Mouse (Mus musculus) midbrain, embryonic 10.5 days (tissue): ENCODE data around the gene Slc38a10. TPM values are rescaled to one million over a fixed set of nuclear protein-coding genes. Genes with fewer than 3 reads are reported as not detected.

Source experiments
- DNase-seq: peaks from one replicate; pipeline ENCODE4 v3.0.0-alpha.2; 2017; ENCODE audit warnings: low spot score
- H3K27ac ChIP-seq: fragments of 300-500 bp; sonication (generic); replicated peaks from 2 replicates; pipeline ENCODE4 v1.5.1; 2016; ENCODE audit warnings: mild to moderate bottlenecking
- H3K27me3 ChIP-seq: fragments of 300-500 bp; sonication (generic); 2 replicates; pipeline ENCODE4 v1.6.1; 2016; ENCODE audit warnings: low read depth, mild to moderate bottlenecking; ENCODE audit not compliant: poor library complexity, severe bottlenecking
- H3K36me3 ChIP-seq: fragments of 300-500 bp; sonication (generic); 2 replicates; pipeline ENCODE4 v1.6.1; 2016; ENCODE audit warnings: mild to moderate bottlenecking, moderate library complexity
- H3K4me1 ChIP-seq: fragments of 300-500 bp; sonication (generic); 2 replicates; pipeline ENCODE4 v1.6.1; 2016
- H3K4me3 ChIP-seq: fragments of 300-500 bp; sonication (generic); 2 replicates; pipeline ENCODE4 v1.5.1; 2016; ENCODE audit warnings: mild to moderate bottlenecking, moderate library complexity
- H3K9me3 ChIP-seq: fragments of 300-500 bp; sonication (generic); replicated peaks from 2 replicates; pipeline ENCODE4 v1.6.1; 2016; ENCODE audit warnings: mild to moderate bottlenecking
- WGBS: fragments of 180-500 bp; shearing (Covaris S2); methylation state at CpG from one replicate; pipeline ENCODE4 v1.1.7; 2016; 5-methylcytosine and 5-hydroxymethylcytosine counted together
- polyA plus RNA-seq: library from polyadenylated mRNA; unstranded; fragments of >200 nt; fragmentation: Nextera tagmentation; extraction: Ambion mirVana; gene quantifications from 2 replicates; pipeline ENCODE4 v1.2.1, GENCODE M21; 2016

Slc38a10 gene
- polyA plus RNA-seq, 1 experiment from 2014 or later = 87.1 TPM

DNA sequence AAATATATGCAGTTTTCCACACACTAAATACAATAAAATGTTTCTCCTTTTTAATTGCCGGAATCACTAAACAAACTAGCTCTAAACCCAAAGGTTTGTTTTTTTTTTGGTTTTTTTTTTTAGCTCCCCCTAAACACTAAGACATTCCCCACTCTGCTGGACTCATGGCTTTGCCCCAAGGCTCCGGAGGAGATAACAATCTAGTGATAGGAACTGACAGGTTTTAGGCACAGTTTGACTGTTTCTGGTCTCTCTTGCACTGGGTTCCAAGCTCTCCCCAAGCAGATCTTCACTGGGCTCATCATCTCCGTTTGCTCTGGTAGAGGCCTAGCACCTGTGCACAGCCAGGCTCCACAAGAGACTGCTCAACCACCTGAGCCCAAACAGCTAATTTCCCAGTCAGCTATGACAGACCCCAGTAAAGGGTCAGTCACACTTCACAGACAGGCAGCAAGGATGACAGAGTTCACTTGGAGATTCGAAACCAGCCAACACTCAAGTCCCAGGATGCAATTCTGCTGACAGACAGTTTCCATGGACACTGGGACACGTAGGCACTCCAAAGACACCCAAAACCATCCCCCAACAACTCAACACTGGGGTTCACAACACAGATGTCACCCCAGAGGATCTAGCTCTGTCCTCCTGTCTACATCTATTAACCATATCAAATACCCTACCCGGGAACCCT is 1.5 kb downstream of the Slc38a10 start:
- DNase-seq = no peak
- WGBS = 56% methylated on average over 6 of the region's 6 CpGs
- Histone ChIP-seq H3K4me3 (peak overlapping the region; percentile 98), H3K27ac (peak overlapping the region; percentile 88), H3K9me3 (no peaks in the 10 kb centered on the region), H3K36me3 (0 out of 2 replicates have a peak, but pooled peaks cover 10% of the 10 kb centered on the region), H3K27me3 (no peaks in the 10 kb centered on the region), H3K4me1 (peaks cover 32% of the 10 kb centered on the region)

DNA sequence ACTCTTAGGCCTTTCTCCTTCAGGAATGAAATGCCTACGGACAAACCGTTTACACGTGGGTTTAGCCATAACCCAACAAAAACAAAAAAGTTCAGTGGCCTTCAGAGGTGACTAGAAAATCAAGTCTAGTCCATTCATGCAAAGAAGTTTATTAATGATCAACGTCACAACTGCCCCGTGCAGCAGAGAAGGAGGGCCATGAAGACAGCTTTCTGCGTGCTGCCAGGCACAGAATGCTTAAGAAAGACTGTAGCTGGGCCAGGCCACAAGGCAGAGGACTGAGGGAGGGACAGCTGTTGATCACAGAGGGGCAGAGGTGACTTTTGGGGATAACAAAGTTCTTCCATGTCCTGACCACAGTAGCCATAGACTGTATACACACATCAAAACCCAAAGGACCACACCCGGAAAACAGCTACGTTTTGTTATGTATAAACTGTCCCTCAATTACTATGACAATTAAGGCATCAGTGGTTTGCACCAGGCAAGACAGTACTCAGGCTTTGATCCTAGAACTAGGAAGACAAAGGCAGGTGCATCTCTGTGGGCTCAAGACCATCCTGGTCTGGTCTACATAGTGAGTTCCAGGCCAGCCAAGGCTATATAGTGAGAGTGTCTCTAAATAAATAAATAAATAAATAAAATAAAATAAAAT is 2.8 kb downstream of the Slc38a10 start:
- Histone ChIP-seq H3K4me3 (no peak overlapping the region), H3K9me3 (no peaks in the 10 kb centered on the region), H3K36me3 (peaks cover 20% of the 10 kb centered on the region), H3K4me1 (peaks cover 40% of the 10 kb centered on the region), H3K27me3 (no peaks in the 10 kb centered on the region), H3K27ac (no peak overlapping the region)
- DNase-seq = no peak
- 94% methylated on average over 8 of the region's 8 CpGs for WGBS

DNA sequence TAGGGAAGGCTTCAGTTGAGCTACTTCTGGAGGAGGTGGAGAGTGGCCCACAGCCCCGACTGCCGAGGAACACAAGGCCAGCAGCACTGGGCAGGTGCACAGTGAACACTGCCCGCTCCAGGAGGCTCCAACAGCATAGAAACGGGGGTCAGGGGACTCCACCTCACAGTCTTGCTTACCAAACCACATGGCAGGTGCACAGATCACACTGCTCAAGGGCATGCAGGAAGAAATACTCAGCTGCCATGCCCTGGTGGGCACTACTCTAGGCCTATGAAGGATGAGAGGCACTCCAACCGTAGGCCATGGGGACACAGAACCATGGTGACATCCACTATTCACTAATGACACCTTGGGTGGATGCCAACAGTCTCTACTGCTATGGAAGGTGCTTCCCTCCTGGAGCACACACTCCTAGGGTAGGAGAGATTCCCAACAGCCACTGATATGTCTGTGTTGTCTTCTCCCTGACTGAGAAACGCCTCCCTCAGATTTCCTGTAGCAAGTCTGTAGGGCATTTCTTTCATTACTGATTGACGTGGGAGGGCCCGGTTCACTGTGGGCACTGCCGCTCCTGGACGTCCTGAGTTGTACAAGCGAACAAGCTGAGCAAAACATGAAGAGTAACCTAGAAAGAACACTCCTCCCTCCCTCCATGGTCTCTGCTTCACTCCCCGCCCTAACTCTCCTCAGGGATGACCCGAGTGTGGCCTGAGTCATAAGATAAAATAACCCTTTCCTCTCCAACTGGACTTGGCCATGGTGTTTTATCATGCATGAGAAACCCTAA is 7.2 kb downstream of the Slc38a10 start:
- Histone ChIP-seq H3K27ac (0 out of 2 replicates have a peak overlapping the region, but pooled peaks have one; percentile 33), H3K4me3 (no peak overlapping the region), H3K9me3 (no peaks in the 10 kb centered on the region), H3K36me3 (peaks cover 40% of the 10 kb centered on the region), H3K4me1 (peaks cover 18% of the 10 kb centered on the region), H3K27me3 (no peaks in the 10 kb centered on the region)
- WGBS = 83% methylated on average over 13 of the region's 13 CpGs
- no peak for DNase-seq

DNA sequence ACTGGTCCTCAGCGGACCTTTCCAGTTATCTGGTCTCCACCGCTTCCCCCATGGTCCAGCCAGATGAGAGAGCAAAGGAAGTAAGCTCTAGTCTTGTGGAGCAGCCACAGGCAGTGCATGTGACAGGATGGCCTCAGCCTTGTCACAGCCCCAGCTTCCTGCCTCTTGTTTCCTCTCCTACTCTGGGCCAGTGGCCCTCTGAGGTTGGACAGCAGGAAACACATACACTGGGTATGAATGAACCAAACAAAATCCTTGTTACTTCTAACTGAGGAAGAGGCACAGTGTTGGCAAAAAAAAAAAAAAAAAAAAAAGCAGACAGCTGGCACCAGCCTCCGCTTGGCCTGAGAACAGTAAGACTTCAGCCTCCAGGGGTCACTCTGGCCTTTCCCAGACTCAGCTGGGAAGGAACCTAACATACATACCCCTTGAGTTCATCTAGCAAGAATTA is 8.5 kb downstream of the Slc38a10 start:
- no peaks in the 10 kb centered on the region for H3K9me3 ChIP-seq
- no peak for DNase-seq
- 82% methylated on average over 3 of the region's 3 CpGs for WGBS
- H3K27ac ChIP-seq = 0 out of 2 replicates have a peak overlapping the region, but pooled peaks have one; percentile 1
- no peak overlapping the region for H3K4me3 ChIP-seq
- peaks cover 26% of the 10 kb centered on the region for H3K4me1 ChIP-seq
- H3K36me3 ChIP-seq = peaks cover 48% of the 10 kb centered on the region
- H3K27me3 ChIP-seq = no peaks in the 10 kb centered on the region

DNA sequence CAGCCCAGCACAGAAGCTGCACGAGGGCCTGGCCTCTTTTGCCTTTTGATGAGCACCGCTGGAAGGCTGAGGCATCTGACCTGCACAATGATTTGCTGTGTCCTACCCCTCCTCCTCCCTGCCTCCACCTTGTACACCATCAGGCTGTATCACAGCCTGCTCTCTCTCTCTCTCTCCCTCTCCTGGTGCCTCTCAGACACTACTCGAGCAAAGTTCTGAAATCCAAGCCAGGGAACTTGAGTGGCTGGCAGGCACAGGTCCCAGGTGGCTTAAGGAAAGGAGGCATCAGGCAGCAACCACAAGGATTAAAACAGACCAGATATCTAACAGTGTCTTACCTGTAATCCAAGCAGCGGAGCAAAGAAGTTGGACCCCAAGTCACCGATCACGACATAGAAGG is 10.9 kb downstream of the Slc38a10 start:
- no peaks in the 10 kb centered on the region for H3K9me3 ChIP-seq
- no peaks in the 10 kb centered on the region for H3K27me3 ChIP-seq
- no peak overlapping the region for H3K4me3 ChIP-seq
- H3K36me3 ChIP-seq = peaks cover 56% of the 10 kb centered on the region
- WGBS = 81% methylated on average over 6 of the region's 6 CpGs
- peaks cover 43% of the 10 kb centered on the region for H3K4me1 ChIP-seq
- DNase-seq = no peak
- no peak overlapping the region; the same call in 1 of the 2 replicates for H3K27ac ChIP-seq

DNA sequence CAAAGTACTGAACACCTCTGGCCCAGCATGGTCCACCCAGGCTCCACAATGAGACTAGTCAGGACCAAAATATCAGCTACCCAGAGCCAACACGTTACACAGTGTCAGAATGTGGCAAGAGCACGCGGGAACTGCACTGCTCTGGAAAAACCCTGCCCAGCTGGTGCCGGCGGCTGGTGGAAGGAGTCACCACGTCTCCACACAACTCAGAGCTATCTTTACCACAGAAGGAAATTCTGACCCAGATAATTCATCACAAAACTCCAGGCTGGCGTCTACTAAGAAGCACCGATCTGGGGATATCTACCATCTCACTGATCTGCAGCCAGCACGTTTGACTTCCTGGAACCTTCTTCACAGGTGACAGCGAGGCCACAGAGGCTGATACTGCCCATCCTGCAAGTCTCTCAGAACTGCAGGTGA is 11.8 kb downstream of the Slc38a10 start:
- Histone ChIP-seq H3K36me3 (peaks cover 65% of the 10 kb centered on the region), H3K4me3 (no peak overlapping the region), H3K27ac (no peak overlapping the region), H3K9me3 (no peaks in the 10 kb centered on the region), H3K27me3 (no peaks in the 10 kb centered on the region), H3K4me1 (peaks cover 37% of the 10 kb centered on the region)
- WGBS = 94% methylated on average over 10 of the region's 10 CpGs
- no peak for DNase-seq

DNA sequence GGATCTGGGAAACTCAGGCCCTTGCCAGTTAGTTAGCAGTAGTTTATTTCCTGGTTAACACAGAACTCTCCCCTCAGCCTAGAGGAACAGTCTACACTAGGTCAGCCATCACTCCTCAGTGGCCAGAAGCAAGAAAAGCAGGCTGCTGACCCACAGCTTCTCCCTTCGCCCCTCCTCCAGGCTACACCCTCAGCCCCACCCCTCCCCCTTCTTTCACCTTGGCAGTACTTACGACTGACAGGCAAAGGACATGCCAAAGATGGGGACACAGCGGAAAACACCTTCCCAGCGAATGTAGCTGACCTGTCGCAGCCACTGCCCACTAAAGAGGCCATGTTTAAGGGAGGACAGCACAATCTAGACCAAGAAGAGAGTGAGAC is 13.5 kb downstream of the Slc38a10 start:
- H3K36me3 ChIP-seq = peaks cover 64% of the 10 kb centered on the region
- WGBS = 58% methylated on average over 5 of the region's 5 CpGs
- DNase-seq = no peak

DNA sequence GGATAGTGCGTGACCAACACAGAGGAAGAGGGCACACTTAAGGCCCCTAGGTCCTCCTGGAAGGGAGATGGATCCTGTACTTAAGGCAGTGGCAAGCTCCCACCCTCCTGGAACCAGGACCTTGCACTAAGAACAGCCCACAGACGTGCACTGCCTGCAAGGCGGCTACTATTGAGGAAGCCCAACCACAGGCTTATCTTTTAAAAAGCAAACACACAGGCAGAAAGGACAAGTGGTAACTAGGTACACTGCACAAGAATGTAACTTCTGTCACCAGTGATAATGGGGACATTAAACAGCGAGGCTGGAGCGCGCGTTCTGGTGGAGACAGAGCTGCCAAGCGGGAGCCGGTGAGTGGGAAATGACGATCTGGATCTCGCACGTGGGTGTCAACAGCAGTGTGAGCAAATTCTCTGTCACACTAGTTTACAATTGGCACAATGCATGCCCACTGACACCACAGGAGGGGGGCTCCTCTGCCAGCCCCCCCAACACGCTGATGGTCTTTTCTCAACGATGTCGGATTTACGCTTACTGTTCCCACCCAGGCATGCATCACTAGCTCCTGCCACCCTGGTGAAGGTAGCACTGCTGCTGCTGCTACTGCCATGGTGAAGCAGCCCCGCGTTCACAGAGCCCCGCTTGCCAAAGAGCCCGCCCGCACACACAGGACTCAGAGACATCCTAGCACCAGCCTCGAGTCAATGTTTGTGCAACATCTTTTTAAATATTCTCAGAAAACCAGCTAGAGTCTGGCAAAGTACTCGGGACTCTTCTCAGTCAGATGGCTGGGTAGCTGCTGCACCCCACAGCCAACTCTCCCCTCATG is 14.1 kb downstream of the Slc38a10 start:
- WGBS = 75% methylated on average over 23 of the region's 23 CpGs
- H3K36me3 ChIP-seq = peaks cover 70% of the 10 kb centered on the region
- H3K9me3 ChIP-seq = no peaks in the 10 kb centered on the region
- no peak overlapping the region for H3K4me3 ChIP-seq
- no peaks in the 10 kb centered on the region for H3K27me3 ChIP-seq
- no peak for DNase-seq
- peak overlapping the region; percentile 30; the same call in 1 of the 2 replicates for H3K27ac ChIP-seq
- peaks cover 29% of the 10 kb centered on the region for H3K4me1 ChIP-seq

More for the DNA sequence above, 13.5 kb downstream of the Slc38a10 start:
- Histone ChIP-seq H3K27ac (no peak overlapping the region), H3K27me3 (no peaks in the 10 kb centered on the region), H3K9me3 (no peaks in the 10 kb centered on the region), H3K4me3 (no peak overlapping the region), H3K4me1 (peaks cover 32% of the 10 kb centered on the region)

DNA sequence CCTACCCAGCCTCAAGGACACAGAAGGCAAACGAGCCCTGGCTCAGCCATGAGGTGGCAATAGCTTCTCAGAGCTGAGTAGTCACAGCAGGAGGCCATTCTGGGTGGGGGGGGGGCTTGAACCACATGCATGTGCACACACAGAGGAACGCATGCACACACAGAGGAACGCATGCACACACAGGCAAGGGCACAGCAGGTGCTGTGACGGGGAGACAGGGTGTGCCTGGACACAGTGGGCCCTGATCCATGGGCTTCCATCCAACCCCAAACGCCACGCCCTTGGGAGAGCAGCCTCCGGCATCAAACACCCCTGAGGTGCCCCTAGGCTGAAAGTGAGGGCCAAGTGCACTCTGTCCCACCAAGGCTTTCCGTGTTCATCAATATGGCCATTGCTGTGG is 15.0 kb downstream of the Slc38a10 start:
- no peaks in the 10 kb centered on the region for H3K27me3 ChIP-seq
- peak overlapping the region; percentile 23; the same call in 1 of the 2 replicates for H3K27ac ChIP-seq
- no peak overlapping the region for H3K4me3 ChIP-seq
- DNase-seq = no peak
- peaks cover 29% of the 10 kb centered on the region for H3K4me1 ChIP-seq
- peaks cover 76% of the 10 kb centered on the region for H3K36me3 ChIP-seq
- H3K9me3 ChIP-seq = no peaks in the 10 kb centered on the region
- 91% methylated on average over 8 of the region's 8 CpGs for WGBS

DNA sequence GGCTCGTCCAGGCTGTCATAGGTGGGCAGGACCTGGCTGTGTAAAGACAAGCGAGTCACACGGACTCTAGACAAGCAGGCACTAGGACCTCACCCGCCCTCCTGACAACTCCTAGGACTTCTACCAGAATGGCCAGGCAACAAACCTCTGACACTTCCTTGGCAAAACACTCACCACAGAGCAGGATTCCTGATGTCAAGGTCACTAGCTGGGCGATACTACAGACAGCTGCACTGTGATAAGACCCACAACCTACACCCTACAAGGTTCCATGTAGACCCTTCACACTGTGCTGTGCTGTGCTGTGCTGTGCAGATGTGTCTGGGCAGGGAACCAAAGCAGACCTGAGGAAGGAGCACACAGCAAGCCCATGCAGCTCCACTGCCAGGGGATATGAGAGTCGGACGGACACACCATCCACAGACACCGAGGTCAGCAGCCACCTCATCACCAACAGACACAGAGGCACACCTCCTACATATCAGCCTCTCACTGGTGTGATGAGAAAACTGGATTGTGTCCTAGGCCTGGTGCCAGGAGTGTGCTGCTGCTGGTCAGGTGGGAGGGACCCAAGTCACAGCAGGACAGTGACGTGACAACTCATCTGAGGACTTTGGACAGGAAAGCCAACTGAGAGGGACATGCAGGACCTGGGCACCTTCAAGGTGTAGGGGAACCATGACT is 16.2 kb downstream of the Slc38a10 start:
- no peaks in the 10 kb centered on the region for H3K9me3 ChIP-seq
- H3K4me1 ChIP-seq = peaks cover 26% of the 10 kb centered on the region
- no peak overlapping the region for H3K27ac ChIP-seq
- peaks cover 82% of the 10 kb centered on the region for H3K36me3 ChIP-seq
- DNase-seq = no peak
- H3K27me3 ChIP-seq = no peaks in the 10 kb centered on the region
- no peak overlapping the region for H3K4me3 ChIP-seq
- 95% methylated on average over 9 of the region's 9 CpGs for WGBS

DNA sequence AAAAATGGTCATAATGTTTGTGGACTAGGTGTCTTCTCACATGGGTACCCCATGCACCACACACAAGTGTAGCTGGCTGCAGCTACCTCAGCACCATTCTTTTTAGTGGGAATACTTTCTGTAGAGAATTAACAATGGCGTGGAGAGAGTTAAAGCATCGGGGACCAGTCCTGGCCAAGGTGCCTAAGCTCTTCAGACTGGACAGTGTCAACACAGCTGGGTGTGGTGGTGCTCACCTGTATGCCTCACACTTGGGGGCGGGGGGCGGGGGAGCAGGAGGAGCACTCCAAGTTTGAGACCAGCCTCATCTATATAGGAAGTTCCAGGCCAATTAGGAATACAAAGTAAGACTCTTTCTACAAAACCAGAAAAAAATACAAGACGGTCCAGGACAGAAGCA is 17.0 kb downstream of the Slc38a10 start:
- H3K4me1 ChIP-seq = peaks cover 26% of the 10 kb centered on the region
- no peak overlapping the region for H3K4me3 ChIP-seq
- DNase-seq = no peak
- H3K27ac ChIP-seq = no peak overlapping the region
- peaks cover 82% of the 10 kb centered on the region for H3K36me3 ChIP-seq
- H3K27me3 ChIP-seq = no peaks in the 10 kb centered on the region
- WGBS = 95% methylated on average over 5 of the region's 5 CpGs
- no peaks in the 10 kb centered on the region for H3K9me3 ChIP-seq
